Mouse (Mus musculus): ENCODE measurements around the gene Trpm3.

DNA sequence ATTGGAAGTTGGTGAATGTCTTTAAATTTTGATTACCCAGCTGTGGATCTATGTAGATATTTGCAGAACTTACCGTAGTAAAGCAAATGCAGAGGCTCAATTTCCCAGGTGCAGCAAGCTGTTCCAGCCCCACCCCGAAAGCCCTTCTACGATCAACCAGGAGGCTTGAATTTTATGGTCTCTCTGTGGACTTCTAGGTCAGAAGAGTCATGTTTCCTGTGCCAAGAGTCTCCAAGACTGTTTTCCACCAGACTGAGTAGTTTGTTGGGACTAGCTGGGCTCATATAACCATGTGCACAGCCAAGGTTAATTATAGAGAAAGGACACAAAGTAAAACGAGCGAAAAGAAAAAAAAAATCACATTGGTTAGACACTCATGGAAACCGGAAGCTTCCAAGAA, 364.6 kb downstream of the Trpm3 start:
- no peak for TF ChIP-seq CTCF (IDR thresholded peaks at IDR 0.05; ENCODE audit: control insufficient read depth, insufficient read depth, insufficient read length)
- no peak for TF ChIP-seq MAX (IDR thresholded peaks at IDR 0.05)
- no peak for TF ChIP-seq MYOG (IDR thresholded peaks at IDR 0.05; ENCODE audit: control insufficient read depth, extremely low read depth, insufficient read length)
- TF ChIP-seq CEBPB (IDR thresholded peaks at IDR 0.05; ENCODE audit: low read depth): no peak
- no peak for TF ChIP-seq USF1 (IDR thresholded peaks at IDR 0.05; ENCODE audit: low read depth)
- no peak for TF ChIP-seq FOSL1 (IDR thresholded peaks at IDR 0.05; ENCODE audit: insufficient read depth, low read length, poor library complexity, severe bottlenecking)
